Mouse (Mus musculus) B cell, adult (primary cell): ENCODE data around the gene Grb7. TPM values are rescaled to one million over a fixed set of nuclear protein-coding genes. Genes with fewer than 3 reads are reported as not detected.

Experiments
- total RNA-seq: library from RNA; stranded (reverse); gene quantifications from 4 replicates; pipeline ENCODE4 v1.2.4, GENCODE M21; 2023; ENCODE audit not compliant: inconsistent age

Grb7 gene
- total RNA-seq: 0.78 to 2.0 TPM (median 1.3 TPM) in 4 replicates

DNA sequence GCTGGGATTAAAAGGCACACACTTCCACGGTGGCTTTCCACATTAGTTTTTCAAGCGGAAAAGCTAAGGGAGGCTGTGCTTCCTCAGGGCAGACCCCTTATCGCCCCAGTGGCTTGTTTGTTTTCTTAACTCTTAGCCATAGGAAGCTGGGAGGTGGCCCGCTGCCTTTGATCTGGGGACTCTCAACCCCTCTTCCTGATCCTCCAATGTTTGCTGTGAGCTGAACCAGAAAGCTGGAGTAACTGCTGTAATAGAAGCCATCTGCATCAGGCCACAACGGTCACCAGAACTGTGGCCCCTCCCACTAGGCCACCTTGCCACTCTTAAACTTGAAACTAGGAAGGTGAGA, at the start of gene Grb7:
TSS of gene Grb7 (plus strand) at position 182 of the 349 bp plus-strand sequence.

DNA sequence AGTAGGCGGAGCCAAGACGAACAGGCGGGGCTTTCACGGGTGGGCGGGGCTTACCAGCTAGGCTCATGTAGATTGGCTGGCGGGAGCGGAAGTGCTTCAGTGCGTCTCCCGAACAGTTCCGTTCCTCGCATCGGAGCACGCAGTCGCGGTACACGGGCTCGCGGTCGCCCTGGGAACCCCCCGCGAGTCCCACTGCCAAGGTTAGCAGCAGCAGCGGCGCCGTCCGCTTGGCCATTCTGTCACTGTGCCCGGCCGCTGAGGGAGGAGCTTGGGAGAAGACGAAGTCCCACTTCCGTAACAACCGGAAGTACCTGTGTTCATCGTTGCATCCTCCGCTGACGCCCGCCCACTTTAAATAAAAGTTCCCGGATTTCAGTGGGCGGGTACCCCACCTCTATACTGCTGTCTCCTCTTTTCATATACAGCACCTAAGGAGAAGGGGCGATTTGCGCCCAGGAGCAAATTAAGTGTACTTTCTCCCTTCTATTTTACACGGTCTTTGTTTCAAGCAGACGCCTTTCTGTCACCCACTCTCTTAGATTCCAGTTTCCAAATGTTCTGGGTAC, 46.0 kb upstream of the Grb7 start, which contains the start of gene Pgap3:
TSS of gene Pgap3 (minus strand) at position 330 of the 566 bp plus-strand sequence.

DNA sequence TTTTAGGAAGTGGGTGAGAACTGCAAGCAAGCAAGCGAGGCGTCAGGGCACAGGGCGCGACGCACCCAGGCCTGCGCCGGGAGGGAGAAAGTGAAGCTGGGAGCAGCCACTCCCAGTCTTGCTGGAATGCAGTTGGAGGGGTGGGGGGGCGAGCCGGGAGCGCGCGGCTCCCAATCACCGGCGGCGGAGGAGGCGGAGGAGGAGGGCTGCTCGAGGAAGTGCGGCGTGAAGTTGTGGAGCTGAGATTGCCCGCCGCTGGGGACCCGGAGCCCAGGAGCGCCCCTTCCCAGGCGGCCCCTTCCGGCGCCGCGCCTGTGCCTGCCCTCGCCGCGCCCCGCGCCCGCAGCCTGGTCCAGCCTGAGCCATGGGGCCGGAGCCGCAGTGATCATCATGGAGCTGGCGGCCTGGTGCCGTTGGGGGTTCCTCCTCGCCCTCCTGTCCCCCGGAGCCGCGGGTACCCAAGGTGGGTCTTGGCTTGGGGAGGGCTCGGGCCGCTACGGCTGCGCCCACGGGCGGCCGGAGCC, 33.9 kb upstream of the Grb7 start, which contains the start of gene Erbb2:
TSS of gene Erbb2 (plus strand) at position 198 of the 524 bp plus-strand sequence.

GRCm38 (mm10) chr11:98438331-98439158, 7.6 kb upstream of the Grb7 start, which contains the start of gene Mien1:
Gene Mien1 (minus strand): TSS chr11:98438991.

Other genes starting within 250 kb of the Grb7 start
- gene Cdk12, start 243.3 kb upstream of the Grb7 start, total RNA-seq: 98.4 to 119 TPM (median 111 TPM) in 4 replicates
- 0.32 to 0.51 TPM (median 0.35 TPM) in 4 replicates for gene Neurod2, start 116.7 kb upstream of the Grb7 start, total RNA-seq
- gene Ppp1r1b, start 98.0 kb upstream of the Grb7 start, total RNA-seq: not detected in 4 replicates
- 34.7 to 40.1 TPM (median 36.9 TPM) in 4 replicates for gene Stard3, start 88.0 kb upstream of the Grb7 start, total RNA-seq
- not detected in 4 replicates for gene Tcap, start 62.6 kb upstream of the Grb7 start, total RNA-seq
- not detected in 4 replicates for gene Pnmt, start 59.9 kb upstream of the Grb7 start, total RNA-seq
- gene Pgap3, start 45.9 kb upstream of the Grb7 start, total RNA-seq: 7.3 to 11.8 TPM (median 9.3 TPM) in 4 replicates
- gene Erbb2, start 33.9 kb upstream of the Grb7 start, total RNA-seq: 0.15 TPM in 1 of 4 replicates, not detected in the others
- gene Mien1, start 7.4 kb upstream of the Grb7 start, total RNA-seq: 47.4 to 59.5 TPM (median 52.0 TPM) in 4 replicates
- gene Ikzf3, start 99.6 kb downstream of the Grb7 start, total RNA-seq: 550 to 623 TPM (median 617 TPM) in 4 replicates
- 4.3 to 8.2 TPM (median 5.8 TPM) in 4 replicates for gene Zpbp2, start 104.7 kb downstream of the Grb7 start, total RNA-seq
- gene Ormdl3, start 141.0 kb downstream of the Grb7 start, total RNA-seq: 16.5 to 19.2 TPM (median 17.5 TPM) in 4 replicates
- not detected in 4 replicates for gene Lrrc3c, start 151.9 kb downstream of the Grb7 start, total RNA-seq
- gene Gm12355, start 179.3 kb downstream of the Grb7 start, total RNA-seq: 26.2 to 32.0 TPM (median 31.6 TPM) in 4 replicates
- gene Gsdma3, start 180.0 kb downstream of the Grb7 start, total RNA-seq: not detected in 4 replicates
- not detected in 4 replicates for gene Gsdma2, start 200.4 kb downstream of the Grb7 start, total RNA-seq
- gene Gsdma, start 218.0 kb downstream of the Grb7 start, total RNA-seq: not detected in 4 replicates
- 74.6 to 80.5 TPM (median 76.7 TPM) in 4 replicates for gene Psmd3, start 236.2 kb downstream of the Grb7 start, total RNA-seq